Mouse (Mus musculus) cerebral cortex, adult 2 months (tissue): ENCODE data around the gene Umad1.

Source experiments
- WGBS: fragments of 180-500 bp; shearing (Covaris S2); methylation state at CpG from one replicate; pipeline ENCODE4 v1.1.7; 2018; 5-methylcytosine and 5-hydroxymethylcytosine counted together

Gene Umad1

DNA sequence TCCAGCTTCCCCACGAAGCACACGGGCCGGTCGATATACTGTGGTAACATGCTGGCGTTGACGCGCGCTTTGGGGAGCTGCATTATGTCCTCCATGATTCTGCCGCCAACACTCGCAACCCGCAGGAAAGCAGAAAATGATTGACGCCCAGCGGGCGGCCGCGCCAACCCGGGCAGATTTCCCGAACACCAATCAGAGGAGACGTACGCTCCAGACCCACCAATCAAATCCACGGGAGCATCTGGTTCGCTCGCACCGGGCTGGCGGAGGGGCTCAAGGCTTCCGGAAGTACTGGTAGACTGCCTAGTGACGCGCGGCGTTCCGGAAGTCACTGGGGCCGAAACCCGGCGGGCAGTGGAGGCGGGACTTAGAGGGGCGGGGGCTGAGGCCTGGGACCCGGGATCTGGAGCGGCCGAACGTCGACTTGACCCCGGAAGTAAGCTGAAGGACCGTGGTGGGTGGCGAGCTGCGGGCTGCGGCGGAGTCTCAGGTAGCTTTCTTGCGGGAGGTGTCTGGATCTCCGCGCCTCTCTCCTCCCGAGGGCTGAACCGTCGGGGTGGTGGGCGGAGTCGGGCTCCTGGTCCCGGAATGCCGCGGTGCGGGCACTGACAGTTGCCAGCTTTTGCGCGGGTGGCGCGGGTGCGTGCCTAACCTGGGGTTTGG, at the start of gene Umad1, which contains the start of the genes Rpa3 and Gm45062:
TSS of gene Umad1 (plus strand) at position 285 of the 663 bp plus-strand sequence.
TSS of gene Rpa3 (minus strand) at position 170 of the 663 bp plus-strand sequence.
TSS of gene Gm45062 (plus strand) at position 447 of the 663 bp plus-strand sequence.
- under 1% methylated on average over 63 of the region's 64 CpGs for WGBS

DNA sequence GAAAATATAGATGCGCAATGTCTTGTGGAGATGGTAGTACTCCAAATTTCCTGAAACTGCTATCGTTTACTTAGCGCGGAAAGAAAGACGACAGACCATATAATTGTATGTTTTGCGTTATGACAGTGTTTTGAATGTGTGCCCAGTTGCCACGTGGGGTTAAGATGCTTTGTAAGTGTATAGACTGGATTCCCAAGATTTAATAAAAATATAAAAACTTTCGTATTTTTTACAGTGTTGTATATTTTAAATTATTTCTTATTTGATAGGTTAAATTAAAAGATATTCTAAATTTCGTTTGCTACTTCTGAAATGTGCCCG, 49.3 kb upstream of the Umad1 start:
- 6% methylated on average over 10 of the region's 10 CpGs for WGBS

DNA sequence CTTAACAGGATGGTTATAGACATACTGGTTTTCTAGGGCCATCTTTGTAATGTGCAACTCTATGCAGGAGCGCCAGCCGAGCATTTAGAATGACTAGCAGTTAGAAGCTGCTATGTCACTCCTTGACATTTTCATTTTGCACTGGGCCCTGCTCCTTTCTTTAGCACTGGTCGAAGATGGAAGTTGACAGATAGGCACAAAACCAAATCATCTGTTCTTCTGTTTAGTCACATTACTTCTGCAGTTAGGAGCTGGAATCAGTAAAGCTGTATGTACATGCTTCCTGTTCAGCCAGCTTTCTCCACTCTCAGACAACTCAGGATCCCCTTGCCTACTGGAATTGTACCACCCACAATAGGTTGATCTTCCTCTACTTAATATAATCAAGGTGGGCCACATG, 48.4 kb upstream of the Umad1 start:
- 81% methylated on average over 3 of the region's 3 CpGs for WGBS

DNA sequence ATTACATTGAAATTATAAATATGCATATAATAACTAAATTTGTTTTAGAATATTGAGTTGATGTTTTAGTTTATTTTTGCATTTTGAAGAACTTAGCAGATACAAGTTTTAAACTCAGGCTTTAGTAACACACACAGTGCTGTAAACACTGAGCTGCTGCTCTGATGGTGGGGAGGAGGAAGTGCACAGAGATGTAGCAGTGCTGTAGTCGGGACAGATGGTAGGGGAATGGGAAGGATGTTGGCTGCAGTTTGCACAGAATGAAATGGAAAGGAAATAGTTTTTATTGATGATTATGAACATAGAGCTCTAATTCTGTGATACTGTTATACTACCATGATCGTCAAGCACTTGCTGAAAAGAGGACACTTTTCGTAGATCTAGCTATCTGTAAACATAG, 32.1 kb upstream of the Umad1 start:
- WGBS = 58% methylated on average over 3 of the region's 3 CpGs

DNA sequence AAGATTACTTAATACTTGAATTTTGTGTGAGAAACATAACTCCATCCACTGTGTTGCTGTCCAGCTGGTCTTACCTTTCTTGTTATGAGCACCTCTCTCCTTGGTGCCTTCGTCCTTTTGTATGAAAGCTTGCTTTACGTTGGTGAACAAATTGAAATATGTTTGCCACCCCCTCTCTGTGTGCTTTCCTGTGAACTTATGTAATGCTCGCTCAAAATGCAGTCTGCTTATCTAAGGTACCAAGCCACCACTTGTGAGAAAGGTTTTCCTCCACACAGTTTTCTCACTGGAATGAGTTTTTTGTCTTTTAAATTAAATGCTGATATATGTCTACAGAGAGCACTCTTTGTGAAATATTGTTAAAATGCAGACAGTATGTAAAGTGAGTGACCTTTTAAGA, 30.5 kb upstream of the Umad1 start:
- 51% methylated on average over 3 of the region's 3 CpGs for WGBS

DNA sequence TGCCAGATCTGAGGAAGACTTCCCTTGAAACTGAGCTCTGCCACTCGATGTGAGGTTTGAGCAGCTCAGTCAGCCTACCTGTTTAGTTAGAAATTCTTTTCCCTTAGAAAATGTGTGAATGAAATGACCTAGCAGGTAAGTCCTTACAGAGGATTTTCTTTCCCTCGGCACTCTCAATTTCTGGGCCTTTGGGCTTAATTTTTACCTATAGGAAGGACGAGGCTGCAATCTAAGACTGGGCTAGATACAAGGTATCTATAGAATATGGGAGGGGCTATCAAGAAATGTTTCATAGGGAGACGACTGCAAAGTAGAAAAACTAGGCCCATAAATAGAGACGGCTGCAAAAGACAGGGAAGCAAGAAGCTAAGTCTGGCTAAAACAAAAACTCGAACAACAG, 772 bp upstream of the Umad1 start:
- WGBS = 2% methylated on average over 6 of the region's 6 CpGs

DNA sequence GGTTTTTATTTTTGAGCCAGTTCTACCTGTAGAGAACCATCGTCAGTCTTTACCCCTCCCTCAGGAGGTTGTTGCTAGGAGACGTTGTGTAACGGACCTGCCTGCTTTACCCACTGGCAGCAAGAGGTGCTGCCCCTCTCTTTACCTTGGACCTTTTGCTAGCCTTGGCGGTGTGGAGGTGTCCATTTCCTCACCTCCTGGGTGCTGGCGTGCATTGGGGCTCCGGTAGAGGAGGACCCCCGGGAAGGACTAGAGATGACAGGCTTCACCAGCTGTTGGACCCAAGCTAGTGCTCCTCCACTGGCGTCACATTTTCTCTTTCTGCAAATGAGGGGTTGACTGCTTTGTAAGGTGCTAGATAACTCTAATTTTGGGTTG, 568 bp downstream of the Umad1 start:
- WGBS = 1% methylated on average over 8 of the region's 8 CpGs

DNA sequence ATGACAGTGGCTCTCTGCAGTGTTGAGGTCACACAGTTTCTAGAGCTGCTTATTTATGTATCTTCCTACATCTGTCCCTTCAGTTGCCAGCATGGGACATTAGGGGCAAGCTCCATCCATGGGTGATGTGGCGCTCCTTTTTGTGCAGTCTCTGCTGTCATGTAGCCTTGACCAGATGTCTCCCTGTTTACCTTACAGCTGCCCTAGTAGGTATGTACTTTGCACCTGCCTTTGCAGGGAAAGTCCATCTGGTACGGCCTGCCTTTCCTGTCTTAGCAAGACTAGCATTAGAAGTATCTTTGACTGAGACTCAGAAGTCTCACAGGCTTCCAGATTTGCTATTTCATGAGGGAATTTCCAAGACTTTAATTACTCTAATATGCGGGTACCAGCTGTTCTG, 12.0 kb downstream of the Umad1 start:
- 87% methylated on average over 3 of the region's 3 CpGs for WGBS

DNA sequence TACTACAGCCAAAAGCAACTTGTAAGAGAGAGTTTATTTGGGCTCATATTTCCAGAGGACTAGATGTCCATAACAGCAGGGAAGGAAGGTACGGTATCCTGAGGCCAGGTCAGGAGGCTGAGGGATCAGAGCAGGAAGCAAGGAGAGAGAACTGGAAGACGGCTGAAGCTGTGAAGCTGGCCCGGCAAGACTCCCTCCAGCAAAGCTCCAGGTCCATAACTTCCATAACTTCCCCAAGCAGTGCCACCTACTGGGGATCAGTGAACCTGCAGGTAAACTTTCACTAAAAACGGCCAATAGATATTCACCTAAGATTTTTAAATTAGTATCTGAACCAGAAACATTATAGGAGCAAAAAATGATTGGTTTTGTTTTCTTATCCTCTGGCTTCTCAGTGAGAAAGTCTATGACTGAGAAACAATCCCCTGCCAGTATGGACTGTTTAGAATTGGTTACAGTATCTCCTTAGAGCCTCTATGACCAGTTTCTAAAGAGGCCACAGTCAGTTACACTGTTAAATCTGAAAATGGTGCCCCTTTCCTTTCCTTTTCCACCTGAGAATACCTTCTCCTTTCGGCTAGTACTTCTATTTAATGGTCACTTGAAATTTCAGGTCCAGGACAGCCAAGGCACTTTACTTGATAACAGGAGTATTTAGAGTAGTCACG, 15.4 kb downstream of the Umad1 start:
- 37% methylated on average over 6 of the region's 6 CpGs for WGBS

DNA sequence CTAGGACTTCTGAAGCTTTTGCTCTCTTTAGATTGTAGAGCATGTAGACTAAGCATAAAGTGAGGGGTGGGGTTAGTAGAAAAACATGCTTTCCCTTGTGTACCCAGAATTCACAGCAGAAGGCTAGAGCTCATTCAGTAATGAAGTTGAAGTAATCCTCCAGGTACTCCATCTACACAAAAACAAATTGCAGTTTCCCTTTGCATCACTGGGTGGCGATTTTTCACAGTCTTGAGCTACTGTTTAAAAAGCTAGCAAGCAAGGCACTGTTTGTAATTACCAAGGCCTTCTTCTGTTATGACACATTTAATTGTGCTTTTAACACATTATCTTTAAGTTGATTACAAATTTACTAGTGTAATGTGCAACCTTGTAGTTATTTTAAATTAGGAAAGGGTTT, 16.0 kb downstream of the Umad1 start:
- 5% methylated on average over 1 of the region's 1 CpGs for WGBS

DNA sequence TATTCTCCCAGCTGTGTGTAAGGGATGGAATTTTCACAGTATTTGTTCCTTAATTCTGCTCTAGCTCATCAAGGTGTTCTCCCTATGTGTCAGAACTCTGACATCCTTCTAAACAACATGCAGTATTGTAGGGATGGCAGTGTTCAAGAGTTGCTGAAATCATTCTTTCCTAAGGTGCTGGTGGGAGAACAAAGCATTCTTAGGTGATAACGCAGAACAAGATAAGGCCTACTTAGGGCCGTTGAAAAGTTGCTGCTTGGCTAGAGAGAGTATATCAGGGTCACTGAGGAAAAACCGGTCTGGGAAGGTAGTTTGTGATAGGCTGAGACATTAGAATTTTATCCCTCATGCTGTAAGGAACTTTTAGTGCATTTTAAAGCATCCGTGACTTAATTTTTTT, 17.3 kb downstream of the Umad1 start:
- WGBS = 85% methylated on average over 4 of the region's 4 CpGs

DNA sequence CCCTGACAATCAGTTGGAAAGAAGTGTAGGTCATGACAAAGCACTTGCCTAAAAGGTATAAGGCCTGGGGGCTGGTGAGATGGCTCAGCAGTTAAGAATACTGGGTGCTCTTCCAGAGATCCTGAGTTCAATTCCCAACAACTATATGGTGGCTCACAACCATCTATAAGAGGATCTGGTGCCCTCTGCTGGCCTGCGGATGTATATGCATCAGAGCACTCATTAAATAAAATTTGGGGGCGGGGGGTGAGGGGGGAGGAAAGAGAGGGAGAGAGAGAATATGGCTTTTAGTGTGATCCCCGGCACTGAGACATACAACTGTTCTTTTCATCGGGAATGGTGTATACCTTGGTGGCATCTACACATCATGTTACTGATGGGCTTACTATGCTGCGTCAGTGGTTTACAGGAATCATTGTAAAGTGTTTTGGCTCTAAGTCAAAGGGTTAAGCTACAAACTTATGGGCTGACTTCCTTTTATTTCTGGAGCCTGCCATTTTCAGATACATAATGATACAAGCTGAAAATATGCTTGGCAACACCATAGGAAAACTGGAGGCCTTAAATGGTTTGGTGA, 19.4 kb downstream of the Umad1 start:
- WGBS = 84% methylated on average over 5 of the region's 5 CpGs

DNA sequence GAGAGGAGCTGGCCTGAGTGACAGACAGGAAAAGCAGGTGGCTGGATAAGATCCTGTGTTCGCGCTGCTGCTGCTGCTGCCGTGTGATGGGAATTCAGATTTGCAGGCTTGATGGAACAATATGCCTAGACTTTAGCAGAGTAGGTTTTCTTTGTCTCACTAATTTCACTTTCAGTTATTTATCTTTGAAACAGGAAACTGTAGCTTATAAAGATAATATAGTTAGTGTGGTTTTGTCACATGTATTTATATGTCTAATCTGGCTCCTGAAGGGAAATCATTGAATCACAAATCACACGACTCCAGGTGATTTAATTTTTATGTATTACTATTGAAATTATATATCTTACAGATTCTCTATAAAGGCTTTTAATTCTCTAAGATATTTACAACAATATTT, 24.2 kb downstream of the Umad1 start:
- WGBS = 86% methylated on average over 4 of the region's 4 CpGs

DNA sequence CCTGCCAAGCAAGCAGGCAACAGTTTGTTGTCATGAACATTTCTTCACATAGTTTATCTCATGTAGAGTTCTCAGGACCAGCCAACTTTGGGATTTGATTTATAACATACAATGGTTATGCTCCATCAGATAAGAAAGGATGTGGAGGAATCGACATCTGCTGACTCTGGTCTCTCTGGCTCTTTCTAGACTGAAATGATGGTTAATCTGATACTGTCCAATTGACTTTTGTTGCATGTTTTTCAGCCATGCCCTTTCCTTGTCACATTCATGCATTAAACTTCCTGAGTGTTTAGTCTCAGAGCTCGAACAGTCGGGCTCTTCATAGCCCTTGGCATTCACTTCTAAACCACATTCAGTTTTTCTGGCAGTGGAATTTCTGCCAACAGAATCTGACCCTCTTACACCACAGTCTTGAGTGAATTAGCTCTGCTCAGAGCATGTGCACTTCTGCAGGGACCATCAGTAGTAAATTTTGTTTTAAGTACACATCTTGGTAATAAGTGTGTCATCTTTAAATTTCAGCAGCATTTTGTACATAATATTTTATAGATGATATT, 26.4 kb downstream of the Umad1 start:
- WGBS = 63% methylated on average over 3 of the region's 3 CpGs

DNA sequence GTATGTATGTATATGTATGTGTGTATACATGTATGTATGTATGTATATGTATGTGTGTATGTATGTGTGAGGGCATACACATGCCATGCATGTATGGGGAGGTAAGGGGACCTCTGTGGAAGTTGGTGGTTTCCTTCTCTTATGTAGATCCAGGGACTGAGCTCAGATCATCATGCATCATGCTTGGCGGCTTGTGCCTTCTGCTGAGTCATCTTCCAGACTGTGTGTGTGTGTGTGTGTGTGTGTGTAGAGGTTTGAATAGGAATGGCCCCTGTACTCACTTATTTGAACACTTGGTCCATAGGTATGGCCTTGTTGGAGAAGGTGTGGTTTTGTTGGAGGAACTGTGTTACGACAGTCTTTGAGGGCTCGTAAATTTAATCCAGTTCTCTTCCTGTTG, 27.1 kb downstream of the Umad1 start:
- WGBS = 96% methylated on average over 3 of the region's 3 CpGs

DNA sequence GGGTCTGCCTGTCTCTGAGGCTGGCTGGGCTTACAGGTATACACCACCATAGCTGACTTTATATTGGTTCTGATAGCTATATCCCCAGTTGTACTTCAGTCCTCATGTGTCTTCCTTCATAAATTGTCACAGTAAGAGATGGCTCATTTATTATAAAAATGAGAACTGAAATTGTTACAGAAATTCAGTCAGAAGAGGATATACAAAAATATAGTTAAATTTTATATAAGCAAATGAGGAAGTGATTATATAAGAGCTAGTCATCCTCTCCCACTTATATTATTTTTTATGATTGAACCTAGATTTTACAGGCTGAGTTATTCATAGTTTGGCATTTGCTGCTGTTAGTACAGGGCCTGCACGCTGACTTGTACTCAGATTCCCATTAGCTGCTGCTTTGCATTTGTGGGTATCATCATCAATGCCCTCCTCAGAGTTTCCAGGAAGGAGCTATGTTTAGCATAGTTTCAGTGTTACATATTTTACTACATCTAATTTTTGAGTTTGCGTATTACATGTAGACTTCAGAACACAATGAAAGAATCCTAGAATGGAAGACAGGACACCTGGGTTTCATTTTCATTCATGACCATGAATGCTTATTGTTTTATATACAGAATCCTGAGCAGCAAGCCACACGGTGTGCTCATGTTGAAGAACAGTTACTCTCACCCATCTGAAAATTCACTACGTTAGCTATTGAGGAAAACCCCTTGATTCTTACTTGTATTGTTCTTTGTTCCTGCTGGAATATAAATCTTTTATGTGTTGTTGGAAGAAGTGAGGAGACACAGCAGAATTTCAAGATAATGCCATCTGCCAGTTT, 29.9 kb downstream of the Umad1 start:
- WGBS = 37% methylated on average over 4 of the region's 4 CpGs

DNA sequence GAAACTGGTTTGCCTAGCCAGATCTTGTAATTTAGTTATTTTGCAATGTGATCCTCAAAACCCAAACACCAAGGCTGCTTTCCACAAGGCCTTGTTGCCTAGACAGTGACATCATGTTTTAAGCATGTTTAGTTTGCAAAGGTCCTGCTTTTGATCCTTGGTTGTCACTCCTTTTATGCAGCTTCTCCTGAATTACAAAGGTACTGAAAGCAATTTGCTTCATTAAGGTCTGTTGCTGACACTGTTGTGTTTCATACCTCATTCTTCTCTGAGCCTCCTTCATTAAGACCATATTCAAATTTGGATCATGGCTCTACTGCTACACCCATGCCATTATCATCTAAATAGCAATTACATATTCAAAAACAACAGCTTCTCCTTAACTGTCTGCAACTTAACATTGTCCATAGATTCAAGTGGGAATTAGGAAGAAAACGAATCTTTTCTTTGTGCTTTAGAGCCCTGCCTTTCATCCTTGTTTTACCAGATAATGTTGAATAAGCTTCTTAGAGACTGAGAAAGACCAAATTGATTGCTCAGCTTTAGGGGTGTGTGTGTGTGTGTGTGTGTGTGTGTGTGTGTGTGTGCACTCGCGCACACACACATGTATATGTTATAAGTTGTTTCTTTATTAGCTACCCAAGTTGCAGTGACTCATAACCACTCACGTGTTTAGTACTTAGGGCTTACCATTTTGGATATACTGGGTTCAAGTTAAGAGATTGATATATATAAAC, 35.1 kb downstream of the Umad1 start:
- 64% methylated on average over 4 of the region's 4 CpGs for WGBS

DNA sequence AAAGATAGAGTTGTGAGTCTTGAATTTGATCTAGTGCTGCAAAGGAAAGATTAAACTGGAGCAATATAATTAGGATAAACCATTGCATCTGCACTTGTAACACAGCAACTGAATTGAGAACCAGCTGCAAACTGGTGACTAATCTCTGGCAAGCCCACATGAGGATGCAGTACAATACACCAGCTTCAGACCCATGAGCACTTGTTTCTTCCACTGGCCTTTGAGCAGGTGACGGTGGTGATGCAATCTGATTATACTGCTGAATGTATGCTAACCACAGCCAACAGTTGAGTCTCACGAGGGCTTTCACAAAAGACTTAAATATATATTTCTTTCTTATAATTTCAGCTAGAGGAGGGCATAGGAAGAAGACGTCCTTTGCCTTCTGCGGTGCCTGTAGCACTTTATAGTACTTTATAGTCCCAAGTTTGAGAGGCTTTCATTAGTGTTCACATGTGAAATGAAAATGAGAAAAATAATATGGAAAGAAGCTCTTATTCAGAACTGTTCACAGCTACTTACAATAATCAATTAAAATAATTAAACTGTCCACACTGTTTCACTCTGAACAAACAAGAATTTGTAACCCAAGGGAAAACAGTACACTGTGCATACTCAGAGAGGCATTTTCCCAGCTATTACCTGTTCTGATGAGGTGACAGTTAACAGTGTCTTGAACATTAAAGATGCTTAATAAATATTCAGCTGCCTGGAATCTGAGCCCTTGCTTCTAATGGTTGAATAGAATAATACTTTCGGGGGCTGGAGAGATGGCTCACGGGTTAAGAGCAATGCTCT, 40.2 kb downstream of the Umad1 start:
- WGBS = 67% methylated on average over 6 of the region's 6 CpGs

DNA sequence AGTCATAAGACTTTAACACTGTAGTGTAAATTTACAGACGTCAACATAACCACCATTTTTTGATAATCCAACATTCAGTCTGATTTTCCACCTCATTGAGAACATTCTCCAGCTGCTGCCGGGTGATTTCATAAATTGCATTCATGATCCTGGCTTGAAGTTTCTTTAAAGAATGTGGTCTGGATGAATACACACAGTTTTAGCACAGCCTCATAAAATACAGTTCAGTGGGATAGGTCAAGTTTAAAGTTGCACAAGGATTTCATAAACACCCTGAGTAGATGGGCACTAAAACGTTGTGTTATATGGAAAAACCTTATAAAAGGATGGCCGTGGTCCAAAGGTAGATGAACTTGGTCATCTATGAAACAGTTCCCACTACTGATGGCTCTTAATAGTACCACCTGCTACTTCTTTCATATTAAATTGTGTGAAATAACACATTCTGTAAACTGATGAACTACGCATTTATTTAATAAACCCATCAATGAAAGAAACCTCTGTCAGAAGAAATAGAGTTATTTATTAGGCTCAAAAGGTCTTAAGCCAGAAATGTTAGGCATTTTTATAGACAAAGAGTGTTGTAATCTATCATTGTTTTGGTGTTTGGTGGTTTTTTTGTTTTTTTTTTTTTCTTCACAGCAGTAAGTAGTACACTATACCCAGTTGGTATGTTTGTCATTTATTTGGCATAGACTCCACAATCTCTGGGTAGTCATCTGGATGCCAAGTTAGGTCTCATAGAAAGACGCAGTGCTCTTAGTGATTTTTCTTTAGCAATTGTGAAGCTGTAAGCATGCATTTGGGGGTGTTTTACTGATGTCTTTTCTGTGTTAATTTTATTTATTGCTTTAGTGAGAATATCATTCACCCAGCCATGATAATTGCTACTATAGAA, 49.0 kb downstream of the Umad1 start:
- WGBS = 71% methylated on average over 6 of the region's 6 CpGs

DNA sequence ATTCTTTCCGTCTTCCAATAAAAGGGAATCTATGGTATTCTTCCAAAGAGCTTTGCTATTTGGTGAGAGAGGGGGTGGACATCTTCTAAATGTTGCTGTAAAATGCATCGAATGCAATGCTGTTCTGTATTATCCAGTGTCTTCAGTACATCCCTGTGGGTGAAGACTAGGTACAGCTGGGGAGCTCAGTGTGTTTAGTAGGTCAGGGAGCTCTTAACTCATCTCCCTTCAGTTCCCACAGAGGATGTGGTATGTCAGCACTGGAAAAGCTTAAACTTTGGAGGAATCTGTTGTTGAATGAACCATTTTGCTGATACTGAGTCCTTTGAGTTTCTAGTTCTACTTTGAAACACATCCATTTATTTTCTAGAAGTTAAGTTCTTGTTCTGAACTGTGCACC, 53.5 kb downstream of the Umad1 start:
- WGBS = 62% methylated on average over 2 of the region's 2 CpGs
